Mouse (Mus musculus) lung, postnatal 0 days (tissue): ENCODE results near the gene Dclk1. TPM values are rescaled to one million over a fixed set of nuclear protein-coding genes. Genes with fewer than 3 reads are reported as not detected.

Experiments used
- ATAC-seq: fragments of 200-750 bp; cut with Nextera tagmentation; 2 replicates; pipeline ENCODE4 v1.8.0; 2017; ENCODE audit warnings: moderate library complexity
- DNase-seq: peaks from one replicate; pipeline ENCODE4 v3.0.0-alpha.2; 2016; ENCODE audit warnings: low spot score
- H3K27ac ChIP-seq: fragments of 300-500 bp; sonication (generic); 2 replicates; pipeline ENCODE4 v1.5.1; 2014; ENCODE audit warnings: antibody characterized with exemption, mild to moderate bottlenecking, low read length, mixed read lengths
- H3K27me3 ChIP-seq: fragments of 300-500 bp; sonication (generic); replicated peaks from 2 replicates; pipeline ENCODE4 v1.6.1; 2014; ENCODE audit warnings: low read length, mixed read lengths; ENCODE audit not compliant: insufficient read depth
- H3K36me3 ChIP-seq: fragments of 300-500 bp; sonication (generic); 2 replicates; pipeline ENCODE4 v1.6.1; 2014; ENCODE audit warnings: low read length, mixed read lengths; ENCODE audit not compliant: insufficient read depth
- H3K4me1 ChIP-seq: fragments of 300-500 bp; sonication (generic); 2 replicates; pipeline ENCODE4 v1.6.1; 2014; ENCODE audit warnings: antibody characterized with exemption, low read depth, low read length, mixed read lengths; ENCODE audit not compliant: insufficient read depth
- H3K4me2 ChIP-seq: fragments of 300-500 bp; sonication (generic); replicated peaks from 2 replicates; pipeline ENCODE4 v1.6.1; 2014; ENCODE audit warnings: low read depth, mild to moderate bottlenecking, low read length, moderate library complexity, mixed read lengths
- H3K4me3 ChIP-seq: fragments of 300-500 bp; sonication (generic); 2 replicates; pipeline ENCODE4 v1.5.1; 2014; ENCODE audit warnings: low read depth, low read length
- H3K9ac ChIP-seq: fragments of 300-500 bp; sonication (generic); replicated peaks from 2 replicates; pipeline ENCODE4 v1.6.1; 2014; ENCODE audit warnings: low read depth, mild to moderate bottlenecking
- H3K9me3 ChIP-seq: fragments of 300-500 bp; sonication (generic); 2 replicates; pipeline ENCODE4 v1.6.1; 2016; ENCODE audit warnings: low read length, mixed read lengths
- CTCF ChIP-seq: IDR thresholded peaks from 2 replicates; pipeline ENCODE4 v1.5.1; 2016; ENCODE audit warnings: antibody characterized with exemption, mild to moderate bottlenecking
- EP300 ChIP-seq: IDR thresholded peaks from 2 replicates; pipeline ENCODE4 v1.6.1; 2016; ENCODE audit warnings: antibody characterized with exemption, mild to moderate bottlenecking, control low read depth
- WGBS: fragments of 180-500 bp; shearing (Covaris S2); extraction: QIAGEN DNeasy Blood & Tissue Kit; methylation state at CpG from one replicate; pipeline ENCODE4 v1.1.7; 2014; 5-methylcytosine and 5-hydroxymethylcytosine counted together
- polyA plus RNA-seq: library from polyadenylated mRNA; unstranded; fragments of >200 nt; fragmentation: Nextera tagmentation; extraction: Ambion mirVana; gene quantifications from 2 replicates; pipeline ENCODE4 v1.2.1, GENCODE M21; 2015

Gene Dclk1
- polyA plus RNA-seq, 1 experiment from 2014 or later, result 3.1 TPM

DNA sequence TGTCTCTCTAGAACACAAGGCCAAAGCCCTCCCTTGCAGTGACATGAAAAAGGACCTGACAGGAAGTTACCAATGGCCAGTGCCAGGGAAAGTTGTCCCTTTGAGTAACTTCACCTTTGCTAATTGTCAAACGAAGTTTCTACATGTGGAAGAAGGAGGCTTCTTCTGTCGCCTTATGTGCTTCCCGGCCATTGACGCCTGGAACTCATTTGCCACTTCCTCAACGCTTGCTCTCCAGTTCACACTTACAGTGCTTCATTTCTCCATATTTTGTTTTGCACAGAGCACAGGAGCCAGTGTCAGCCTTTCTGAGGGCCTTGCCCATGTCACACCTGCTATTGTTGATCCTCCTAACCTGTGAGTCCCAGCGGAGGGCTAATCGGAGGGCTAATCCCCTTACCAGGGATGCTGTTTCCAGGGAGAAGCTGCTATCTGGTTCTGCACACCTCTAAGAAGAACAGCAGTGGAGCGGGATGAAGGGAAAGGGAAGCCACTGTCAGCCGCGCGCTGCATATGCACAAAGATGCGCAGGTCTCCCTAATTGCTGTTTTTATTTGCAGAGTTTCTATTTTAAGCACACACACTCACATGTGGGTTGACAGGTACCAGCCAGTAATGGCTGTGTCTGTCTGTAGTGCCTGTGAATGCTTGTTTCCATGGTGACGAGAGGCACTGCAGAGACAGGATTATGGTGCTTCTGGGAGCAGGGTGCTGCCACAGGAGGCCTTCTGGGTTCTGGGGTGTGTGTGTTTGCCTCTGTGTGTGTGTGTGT is 109.3 kb downstream of the Dclk1 start:
- TF ChIP-seq EP300 (no peak), CTCF (no peak)
- ATAC-seq (no peak), DNase-seq (no peak)
- Histone ChIP-seq H3K9me3 (no peaks in the 10 kb centered on the region), H3K27me3 (no peaks in the 10 kb centered on the region), H3K4me2 (no peak overlapping the region), H3K4me1 (peaks cover 9% of the 10 kb centered on the region; the same call in 1 of the 2 replicates), H3K9ac (no peak overlapping the region), H3K4me3 (no peak overlapping the region), H3K27ac (no peak overlapping the region), H3K36me3 (no peaks in the 10 kb centered on the region)
- WGBS, result 57% methylated on average over 13 of the region's 13 CpGs

GRCm38 (mm10) chr3:55352529-55352928 is 110.4 kb downstream of the Dclk1 start:
- TF ChIP-seq EP300 (no peak), CTCF (no peak)
- 75% methylated on average over 14 of the region's 14 CpGs for WGBS

DNA sequence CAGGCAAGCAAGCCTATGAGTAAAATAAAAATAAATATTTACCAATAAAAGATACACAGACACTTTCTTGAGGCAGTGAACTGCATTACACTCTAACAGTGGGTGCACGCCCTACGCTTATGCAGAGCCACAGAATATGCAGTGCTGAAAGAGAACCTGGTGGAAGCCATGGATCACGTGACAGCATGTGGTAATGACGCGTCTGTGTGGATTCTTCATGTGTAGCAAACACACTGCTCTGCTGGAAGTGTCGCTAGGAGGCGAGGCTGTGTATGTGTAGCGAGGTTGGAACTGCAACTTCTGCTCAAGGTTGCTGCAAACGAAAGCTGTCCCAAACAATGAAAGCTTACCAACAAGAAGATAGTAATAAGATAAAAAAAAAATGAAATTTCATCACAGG is 111.0 kb downstream of the Dclk1 start:
- Histone ChIP-seq H3K4me1 (0 out of 2 replicates have a peak, but pooled peaks cover 5% of the 10 kb centered on the region), H3K27ac (no peak overlapping the region), H3K36me3 (no peaks in the 10 kb centered on the region), H3K9ac (no peak overlapping the region), H3K9me3 (no peaks in the 10 kb centered on the region), H3K27me3 (no peaks in the 10 kb centered on the region), H3K4me2 (no peak overlapping the region), H3K4me3 (no peak overlapping the region)
- DNase-seq (no peak), ATAC-seq (no peak)
- 77% methylated on average over 9 of the region's 9 CpGs for WGBS
- TF ChIP-seq CTCF (no peak), EP300 (no peak)

More at GRCm38 (mm10) chr3:55352529-55352928, 110.4 kb downstream of the Dclk1 start:
- Histone ChIP-seq H3K4me3 (no peak overlapping the region), H3K27me3 (no peaks in the 10 kb centered on the region), H3K9ac (no peak overlapping the region), H3K4me1 (peaks cover 9% of the 10 kb centered on the region; the same call in 1 of the 2 replicates), H3K36me3 (no peaks in the 10 kb centered on the region), H3K9me3 (no peaks in the 10 kb centered on the region), H3K4me2 (no peak overlapping the region), H3K27ac (no peak overlapping the region)
- no peak for DNase-seq
- no peak for ATAC-seq

DNA sequence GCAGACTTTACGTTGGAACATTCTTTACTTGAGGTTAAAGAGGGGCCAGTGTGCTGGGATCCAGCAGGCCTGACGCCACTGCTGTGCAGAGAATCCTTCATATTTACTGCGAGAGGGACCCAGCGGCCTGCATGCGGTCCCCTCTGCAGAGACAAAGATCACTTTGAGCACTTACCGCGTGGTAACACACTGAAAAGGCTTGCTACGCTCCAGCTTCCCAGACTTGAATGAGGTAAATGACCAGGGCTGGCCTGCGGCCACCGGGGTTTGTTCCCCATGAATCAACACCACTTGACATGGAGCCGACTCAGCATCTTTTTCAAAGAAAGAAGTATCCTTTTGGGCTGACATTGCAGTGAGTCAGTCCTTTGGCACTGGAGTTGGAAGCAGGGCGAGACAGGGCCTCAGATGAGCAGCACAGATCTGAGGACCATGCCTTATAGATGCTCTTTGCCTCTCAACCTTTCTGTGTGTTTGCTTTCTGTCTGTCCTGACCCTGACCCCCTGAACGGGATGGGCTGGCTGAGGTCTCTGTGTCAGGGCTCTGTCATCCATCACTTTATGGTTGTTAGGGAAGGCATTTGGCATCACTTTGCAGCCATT is 111.8 kb downstream of the Dclk1 start:
- Histone ChIP-seq H3K9me3 (no peaks in the 10 kb centered on the region), H3K27ac (no peak overlapping the region), H3K4me3 (no peak overlapping the region), H3K9ac (no peak overlapping the region), H3K27me3 (no peaks in the 10 kb centered on the region), H3K36me3 (no peaks in the 10 kb centered on the region), H3K4me2 (no peak overlapping the region), H3K4me1 (0 out of 2 replicates have a peak, but pooled peaks cover 5% of the 10 kb centered on the region)
- DNase-seq (peak; percentile 38), ATAC-seq (peak; percentile 35)
- 43% methylated on average over 13 of the region's 13 CpGs for WGBS
- TF ChIP-seq CTCF (no peak), EP300 (no peak)

DNA sequence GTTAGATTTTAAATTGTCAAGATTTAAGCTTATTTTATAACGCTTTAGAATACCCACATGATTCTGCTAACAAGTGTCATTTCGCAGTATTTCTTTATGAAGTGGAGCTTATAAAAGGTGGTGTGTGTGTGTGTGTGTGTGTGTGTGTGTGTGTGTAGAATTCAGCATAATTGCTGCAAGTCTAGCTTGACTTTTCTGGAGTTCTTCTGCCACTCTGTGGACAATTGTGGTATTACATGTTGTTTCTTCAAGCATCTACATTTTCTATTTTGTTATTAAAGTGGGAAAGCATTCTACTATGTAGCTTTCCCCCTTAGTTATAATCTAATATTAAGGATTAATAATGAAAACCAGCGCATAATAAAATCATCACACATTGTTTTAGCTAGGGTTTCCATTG is 112.6 kb downstream of the Dclk1 start:
- DNase-seq, result peak; percentile 61
- WGBS, result 13% methylated on average over 3 of the region's 3 CpGs
- Histone ChIP-seq H3K4me2 (no peak overlapping the region), H3K9ac (no peak overlapping the region), H3K9me3 (no peaks in the 10 kb centered on the region), H3K36me3 (no peaks in the 10 kb centered on the region), H3K4me1 (0 out of 2 replicates have a peak, but pooled peaks cover 5% of the 10 kb centered on the region), H3K27ac (no peak overlapping the region), H3K4me3 (no peak overlapping the region), H3K27me3 (no peaks in the 10 kb centered on the region)
- peak; percentile 80 for TF ChIP-seq CTCF
- no peak for TF ChIP-seq EP300
- no peak; the same call in 1 of the 2 replicates for ATAC-seq

DNA sequence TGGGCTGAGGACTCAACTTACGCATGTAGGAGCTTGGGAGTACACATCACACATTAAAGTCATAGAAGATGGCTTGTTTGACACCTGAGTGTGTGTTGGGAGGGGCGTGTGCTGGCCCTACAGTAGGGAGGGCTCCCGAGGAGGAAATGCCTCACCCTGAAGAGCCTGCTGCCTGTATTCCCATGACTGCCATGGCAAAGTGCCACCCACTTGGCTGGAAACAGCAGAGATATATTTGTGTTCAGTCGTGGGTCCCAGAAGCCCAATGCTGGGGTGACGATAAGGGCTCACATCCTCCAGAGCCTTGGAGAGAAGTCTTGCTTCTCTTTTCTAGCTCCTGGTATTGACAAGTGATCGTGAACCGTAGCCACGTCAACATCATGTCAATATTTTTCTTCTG is 116.3 kb downstream of the Dclk1 start:
- DNase-seq (no peak), ATAC-seq (0 out of 2 replicates have a peak, but pooled peaks have one; percentile 17)
- Histone ChIP-seq H3K27ac (no peak overlapping the region), H3K4me2 (no peak overlapping the region), H3K36me3 (no peaks in the 10 kb centered on the region), H3K4me3 (no peak overlapping the region), H3K9me3 (no peaks in the 10 kb centered on the region), H3K4me1 (0 out of 2 replicates have a peak, but pooled peaks cover 5% of the 10 kb centered on the region), H3K27me3 (no peaks in the 10 kb centered on the region), H3K9ac (no peak overlapping the region)
- TF ChIP-seq EP300 (no peak), CTCF (no peak)
- 69% methylated on average over 8 of the region's 8 CpGs for whole genome bisulfite sequencing
